Mouse (Mus musculus) testis, adult 2 months (tissue): ENCODE results near the gene Nlk. TPM values are rescaled to one million over a fixed set of nuclear protein-coding genes. Genes with fewer than 3 reads are reported as not detected.

Source experiments
- H3K27ac ChIP-seq: fragments of 200-500 bp; 2 replicates; pipeline ENCODE4 v1.5.1; 2012; ENCODE audit warnings: low read depth, low read length; ENCODE audit not compliant: control insufficient read depth, insufficient read depth
- H3K27me3 ChIP-seq: fragments of 200-500 bp; 2 replicates; pipeline ENCODE4 v1.6.1; 2012; ENCODE audit warnings: mild to moderate bottlenecking, low read length, moderate library complexity; ENCODE audit not compliant: control insufficient read depth, insufficient read depth
- H3K36me3 ChIP-seq: fragments of 200-500 bp; 2 replicates; pipeline ENCODE4 v1.6.1; 2012; ENCODE audit warnings: mild to moderate bottlenecking, low read length; ENCODE audit not compliant: control insufficient read depth, insufficient read depth
- H3K4me1 ChIP-seq: fragments of 200-500 bp; 2 replicates; pipeline ENCODE4 v1.6.1; 2012; ENCODE audit warnings: low read length; ENCODE audit not compliant: control insufficient read depth, insufficient read depth
- H3K4me3 ChIP-seq: fragments of 200-500 bp; 2 replicates; pipeline ENCODE4 v1.5.1; 2012; ENCODE audit warnings: low read depth, mild to moderate bottlenecking, low read length, moderate library complexity, mixed read lengths; ENCODE audit not compliant: control insufficient read depth
- CTCF ChIP-seq: fragments of 200-500 bp; IDR thresholded peaks from 2 replicates; pipeline ENCODE4 v1.5.1; 2012; ENCODE audit warnings: low read depth, mild to moderate bottlenecking, inconsistent platforms, low read length, moderate library complexity; ENCODE audit not compliant: control insufficient read depth, insufficient read depth, insufficient replicate concordance
- POLR2A ChIP-seq: fragments of 200-500 bp; IDR thresholded peaks from 2 replicates; pipeline ENCODE4 v1.6.1; 2012; ENCODE audit warnings: low read depth, mild to moderate bottlenecking, inconsistent platforms, low read length, moderate library complexity; ENCODE audit not compliant: control insufficient read depth
- polyA plus RNA-seq: library from polyadenylated mRNA; depleted of rRNA; stranded (reverse); fragments of >200 nt; gene quantifications from 2 replicates; pipeline ENCODE4 v1.2.3, GENCODE M21; 2012; rRNA removed

Gene Nlk
- polyA plus RNA-seq, 1 experiment = 12.0 TPM

GRCm38 (mm10) chr11:78530001-78530400 lies 167.2 kb downstream of the Nlk start:
- TF ChIP-seq POLR2A (no peak), CTCF (no peak)
- Histone ChIP-seq H3K36me3 (no peaks in the 10 kb centered on the region; the same call in 1 of the 2 replicates), H3K27me3 (no peaks in the 10 kb centered on the region), H3K4me3 (no peak overlapping the region), H3K27ac (no peak overlapping the region), H3K4me1 (no peaks in the 10 kb centered on the region)

- H3K27ac ChIP-seq = no peak overlapping the region
- H3K36me3 ChIP-seq = no peaks in the 10 kb centered on the region; the same call in 1 of the 2 replicates
- TF ChIP-seq POLR2A (no peak), CTCF (no peak)
- no peaks in the 10 kb centered on the region for H3K4me1 ChIP-seq
- H3K4me3 ChIP-seq = no peak overlapping the region
- no peaks in the 10 kb centered on the region for H3K27me3 ChIP-seq
These were observed 168.5 kb downstream of the Nlk start for GRCm38 (mm10) chr11:78528714-78529113.

- Histone ChIP-seq H3K27me3 (no peaks in the 10 kb centered on the region), H3K36me3 (peaks cover 5% of the 10 kb centered on the region; the same call in 1 of the 2 replicates), H3K4me1 (peaks cover 2% of the 10 kb centered on the region; the same call in 1 of the 2 replicates), H3K27ac (no peak overlapping the region), H3K4me3 (no peak overlapping the region)
- TF ChIP-seq POLR2A (no peak), CTCF (no peak)
These were observed 172.3 kb downstream of the Nlk start for GRCm38 (mm10) chr11:78524838-78525237.

GRCm38 (mm10) chr11:78523241-78523955 lies 173.8 kb downstream of the Nlk start:
- H3K27me3 ChIP-seq = no peaks in the 10 kb centered on the region
- TF ChIP-seq CTCF = no peak
- no peak for TF ChIP-seq POLR2A
- H3K4me1 ChIP-seq = peaks cover 2% of the 10 kb centered on the region; the same call in 1 of the 2 replicates
- no peak overlapping the region for H3K27ac ChIP-seq
- H3K4me3 ChIP-seq = no peak overlapping the region
- H3K36me3 ChIP-seq = peaks cover 8% of the 10 kb centered on the region; the same call in 1 of the 2 replicates

- peaks cover 8% of the 10 kb centered on the region; the same call in 1 of the 2 replicates for H3K36me3 ChIP-seq
- peaks cover 2% of the 10 kb centered on the region; the same call in 1 of the 2 replicates for H3K4me1 ChIP-seq
- no peak overlapping the region for H3K4me3 ChIP-seq
- TF ChIP-seq POLR2A = no peak
- no peak for TF ChIP-seq CTCF
- H3K27ac ChIP-seq = peak overlapping the region; percentile 19; the same call in 1 of the 2 replicates
- no peaks in the 10 kb centered on the region for H3K27me3 ChIP-seq
These were observed 174.6 kb downstream of the Nlk start for GRCm38 (mm10) chr11:78522481-78522997.

- Histone ChIP-seq H3K27me3 (no peaks in the 10 kb centered on the region), H3K36me3 (peaks cover 8% of the 10 kb centered on the region; the same call in 1 of the 2 replicates), H3K27ac (no peak overlapping the region), H3K4me3 (no peak overlapping the region), H3K4me1 (peaks cover 2% of the 10 kb centered on the region; the same call in 1 of the 2 replicates)
- no peak for TF ChIP-seq POLR2A
- TF ChIP-seq CTCF = no peak
These were observed 175.3 kb downstream of the Nlk start for GRCm38 (mm10) chr11:78521880-78522279.

- Histone ChIP-seq H3K36me3 (peaks cover 10% of the 10 kb centered on the region), H3K27ac (no peak overlapping the region), H3K27me3 (no peaks in the 10 kb centered on the region), H3K4me1 (peaks cover 2% of the 10 kb centered on the region; the same call in 1 of the 2 replicates), H3K4me3 (no peak overlapping the region)
- TF ChIP-seq POLR2A (no peak), CTCF (no peak)
These were observed 178.2 kb downstream of the Nlk start for GRCm38 (mm10) chr11:78518931-78519330.

Other genes starting within 250 kb of the Nlk start
- gene Slc46a1, start 231.7 kb downstream of the Nlk start, polyA plus RNA-seq = 7.7 and 7.8 TPM in 2 replicates
- 2.5 TPM in 2 replicates for gene Sarm1, start 199.6 kb downstream of the Nlk start, polyA plus RNA-seq
- 0.77 and 0.78 TPM in 2 replicates for gene Vtn, start 198.3 kb downstream of the Nlk start, polyA plus RNA-seq
- gene Sebox, start 193.9 kb downstream of the Nlk start, polyA plus RNA-seq = not detected in 2 replicates
- 16.0 and 19.2 TPM in 2 replicates for gene Tmem199, start 185.2 kb downstream of the Nlk start, polyA plus RNA-seq
- 111 and 129 TPM in 2 replicates for gene Poldip2, start 185.2 kb downstream of the Nlk start, polyA plus RNA-seq
- 9.8 and 10.0 TPM in 2 replicates for gene Tnfaip1, start 161.0 kb downstream of the Nlk start, polyA plus RNA-seq
- gene Ift20, start 161.0 kb downstream of the Nlk start, polyA plus RNA-seq = 62.1 and 64.8 TPM in 2 replicates
- 491 and 534 TPM in 2 replicates for gene Tmem97, start 146.6 kb downstream of the Nlk start, polyA plus RNA-seq
- 13.8 and 16.5 TPM in 2 replicates for gene Ccnq, start 54.4 kb upstream of the Nlk start, polyA plus RNA-seq
- 158 and 165 TPM in 2 replicates for gene Lyrm9, start 129.2 kb upstream of the Nlk start, polyA plus RNA-seq
- 0.61 and 0.70 TPM in 2 replicates for gene Nos2, start 223.4 kb upstream of the Nlk start, polyA plus RNA-seq